Mouse (Mus musculus): Measurements from ENCODE around the gene Cd160.

DNA sequence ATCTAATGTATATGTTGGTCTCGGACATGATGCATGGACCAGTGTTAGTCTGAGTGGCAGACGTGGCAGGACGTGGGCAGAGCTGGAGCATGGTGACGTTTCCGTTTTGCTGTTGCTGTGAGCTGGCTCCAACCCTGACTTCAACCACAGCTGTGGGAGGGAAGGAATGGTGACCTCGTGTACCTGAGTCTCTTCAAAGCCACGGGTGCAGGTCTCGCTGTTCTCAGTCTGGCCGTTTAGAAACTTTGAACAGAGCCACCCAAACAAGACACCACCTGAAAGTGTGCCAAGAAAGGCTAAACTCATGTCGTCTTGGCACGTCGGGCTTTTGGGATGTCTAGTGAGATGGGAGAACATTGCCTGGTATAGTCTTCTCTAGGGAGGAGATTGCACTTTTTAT lies 17.8 kb upstream of the Cd160 start:
- no peak for TF ChIP-seq ZNF384 (IDR thresholded peaks at IDR 0.05; ENCODE audit: low read depth, low read length)
- no peak for TF ChIP-seq CHD2 (IDR thresholded peaks at IDR 0.05; ENCODE audit: low read depth, low read length)
